In the genomic region with DNA sequence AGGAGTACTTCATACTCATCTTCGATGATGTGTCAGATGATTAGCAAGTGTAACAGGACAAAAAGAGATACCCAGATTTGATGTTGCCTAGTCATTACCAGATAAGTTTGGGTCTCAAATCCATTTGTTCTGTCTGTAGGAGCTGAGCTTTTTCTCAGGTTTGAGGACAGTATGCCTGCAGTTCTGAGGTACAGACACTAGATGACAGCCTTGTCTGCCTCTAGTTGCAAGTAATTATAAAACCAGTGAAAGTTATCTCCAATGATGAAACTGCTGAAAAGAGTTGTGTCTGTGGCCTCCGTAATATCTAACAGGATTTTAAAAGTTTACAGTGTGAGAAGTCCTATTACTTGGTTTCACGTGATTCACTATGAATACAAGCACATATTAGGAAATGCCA, we compare ENCODE assay signal across 10 mouse cellular contexts.
DNase-seq lines count a peak whose midpoint lies in the region; ATAC-seq and TF ChIP-seq lines count a peak whose summit lies in the region.
"Had no signal": no experiment of that assay in that cellular context is flagged by ENCODE, and none has a peak within 500 bp of the region (broad histone marks: within the 10 kb centered on the region; RNA-seq: fewer than 3 reads in every experiment).

No protein-coding gene starts in this region.

- TF ChIP-seq CTCF in E14TG2a.4 (conservative IDR thresholded peaks at IDR 0.05; ENCODE audit: low read length) = peak; percentile 60

- H3K27me3 ChIP-seq in hindbrain, embryonic 10.5 days (ENCODE audit: insufficient read depth, poor library complexity, severe bottlenecking) = no peaks in the 10 kb centered on the region
- H3K27me3 ChIP-seq in hindbrain, embryonic 13.5 days = no peaks in the 10 kb centered on the region
- no peaks in the 10 kb centered on the region for H3K27me3 ChIP-seq in E14TG2a.4 (ENCODE audit: insufficient read depth, low read length)

- H3K4me3 ChIP-seq in hindbrain, embryonic 10.5 days = no peak overlapping the region
- H3K4me3 ChIP-seq in hindbrain, embryonic 13.5 days = no peak overlapping the region
- no peak overlapping the region for H3K4me3 ChIP-seq in E14TG2a.4 (replicated peaks; ENCODE audit: low read length)
- H3K4me3 ChIP-seq: myocyte had no signal

- no peak for ATAC-seq in hindbrain, embryonic 13.5 days (ENCODE audit: low FRiP score)
- no peak for ATAC-seq in CD4-positive, CD25-positive, alpha-beta regulatory T cell, adult 4 months

- H3K27ac ChIP-seq in hindbrain, embryonic 10.5 days = no peak overlapping the region
- H3K27ac ChIP-seq in hindbrain, embryonic 13.5 days = no peak overlapping the region

- DNase-seq in hindbrain, embryonic 10.5 days (ENCODE audit: low spot score) = peak; percentile 6
- DNase-seq in cerebellum, adult 8-10 months = peak; percentile 52
- peak; percentile 53 for DNase-seq in layer of hippocampus, adult 9-11 months
- no peak for DNase-seq in ovary, postnatal 36 days (ENCODE audit: low spot score)
- DNase-seq in neural tube, embryonic 10.5 days (ENCODE audit: extremely low spot score, low spot score) = no peak
- DNase-seq: thymus, adult 18-20 months had no signal

- H3K36me3 ChIP-seq in hindbrain, embryonic 10.5 days = no peaks in the 10 kb centered on the region
- H3K36me3 ChIP-seq in hindbrain, embryonic 13.5 days = no peaks in the 10 kb centered on the region
- no peaks in the 10 kb centered on the region for H3K36me3 ChIP-seq in E14TG2a.4 (ENCODE audit: insufficient read depth, low read length)

- 72% methylated on average over 3 of the region's 3 CpGs for WGBS in hindbrain, embryonic 10.5 days
- 68% methylated on average over 3 of the region's 3 CpGs for WGBS in hindbrain, embryonic 13.5 days

- H3K4me1 ChIP-seq in hindbrain, embryonic 10.5 days (replicated peaks) = no peaks in the 10 kb centered on the region
- no peaks in the 10 kb centered on the region for H3K4me1 ChIP-seq in hindbrain, embryonic 13.5 days (replicated peaks)
- H3K4me1 ChIP-seq in E14TG2a.4 (replicated peaks; ENCODE audit: low read depth, low read length) = no peaks in the 10 kb centered on the region

- no peak overlapping the region for H3K9ac ChIP-seq in hindbrain, embryonic 13.5 days

- no peak overlapping the region for H3K4me2 ChIP-seq in hindbrain, embryonic 13.5 days

- H3K9me3 ChIP-seq in hindbrain, embryonic 10.5 days = no peaks in the 10 kb centered on the region
- H3K9me3 ChIP-seq in hindbrain, embryonic 13.5 days = no peaks in the 10 kb centered on the region
- no peaks in the 10 kb centered on the region for H3K9me3 ChIP-seq in E14TG2a.4 (ENCODE audit: low read length)

Comparison
In these comparisons a context has a peak if more than half of its experiments do, and no peak if none do; other contexts are left out.
1. DNase-seq: peak in hindbrain, embryonic 10.5 days (single experiment), cerebellum, adult 8-10 months (single experiment) and layer of hippocampus, adult 9-11 months (single experiment); none in ovary, postnatal 36 days (single experiment) and neural tube, embryonic 10.5 days (single experiment).